Mouse (Mus musculus) layer of hippocampus, postnatal 36 days (tissue): ENCODE data around the gene Foxn3. TPM values are rescaled to one million over a fixed set of nuclear protein-coding genes. Genes with fewer than 3 reads are reported as not detected.
"Not testable (repeated sequence)": the region's sequence is repeated elsewhere in the genome, so short reads cannot be mapped to it uniquely, and the experiment has no call there.

Experiments
- DNase-seq, 2 experiments: peaks; one replicate each; pipeline ENCODE4 v3.0.0; 2022
- total RNA-seq, 2 experiments: library from RNA; stranded (reverse); gene quantifications; 2 replicates each; pipeline ENCODE4 v1.2.3; 2021

Gene Foxn3
- total RNA-seq, 2 experiments from 2014 or later: 53.7 to 55.2 TPM

- no peak for DNase-seq
These were observed 349.3 kb downstream of the Foxn3 start for GRCm38 (mm10) chr12:99214098-99214497.

GRCm38 (mm10) chr12:99213218-99213617, 350.2 kb downstream of the Foxn3 start:
- no peak for DNase-seq

DNA sequence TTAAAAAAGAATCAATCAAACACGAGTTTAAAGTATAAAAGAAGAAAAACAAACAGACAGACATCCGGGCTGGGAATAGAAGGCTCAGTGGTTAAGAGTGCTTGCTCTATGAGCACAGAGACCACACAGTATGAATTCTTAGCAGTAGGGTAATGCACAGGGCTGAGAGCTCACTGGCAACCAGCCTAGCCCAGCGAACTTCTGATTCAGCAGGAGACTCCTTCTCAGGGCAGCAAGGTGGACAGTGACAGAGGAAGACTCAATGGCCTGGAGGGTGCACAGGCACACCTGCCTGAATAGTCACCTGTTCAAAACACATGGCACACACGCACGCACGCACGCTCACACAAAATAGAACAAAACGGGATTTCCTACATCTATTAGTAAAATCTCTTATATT, 353.6 kb downstream of the Foxn3 start:
- no peak for DNase-seq

DNA sequence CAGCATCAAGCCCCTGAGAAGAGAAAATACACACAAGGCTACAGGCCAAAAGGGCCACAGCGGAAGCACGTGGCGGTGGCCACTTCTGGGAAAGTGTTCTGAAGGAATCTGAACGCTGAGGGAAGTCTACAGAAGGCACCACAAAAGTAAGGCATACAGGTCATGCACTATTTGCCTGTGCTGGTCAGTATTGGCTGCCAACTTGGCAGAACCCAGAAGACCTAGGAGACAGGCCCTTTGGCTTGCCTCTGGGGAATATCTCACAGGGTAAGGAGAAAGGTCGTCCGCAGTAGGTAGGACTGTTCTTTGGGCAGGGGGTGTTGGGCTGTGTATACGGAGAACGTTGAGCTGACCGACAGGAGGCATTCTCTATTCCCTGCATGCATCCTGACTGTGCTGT, 355.1 kb downstream of the Foxn3 start:
- no peak for DNase-seq

GRCm38 (mm10) chr12:99207014-99207612, 356.3 kb downstream of the Foxn3 start:
- no peak for DNase-seq

DNA sequence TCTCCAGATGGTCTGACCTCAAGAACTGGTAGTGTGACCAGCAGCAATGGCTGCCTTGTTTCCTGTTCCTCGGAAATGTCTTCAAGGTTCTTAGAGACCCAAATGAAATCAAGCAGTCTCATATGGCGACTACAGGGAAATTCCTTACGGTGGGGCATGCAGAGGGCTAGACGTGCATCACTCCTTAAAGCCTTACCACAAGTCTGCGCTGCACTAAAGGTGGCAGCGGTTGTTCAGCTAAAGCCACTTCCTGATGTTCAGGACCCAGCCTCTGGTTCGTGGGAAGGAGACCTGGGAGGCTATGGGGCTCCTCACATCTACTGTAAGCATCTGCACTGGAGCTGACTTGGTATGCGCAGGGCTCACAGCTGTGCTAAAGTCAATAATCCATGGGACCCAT, 357.6 kb downstream of the Foxn3 start:
- DNase-seq: no peak

- no peak for DNase-seq
These were observed 364.3 kb downstream of the Foxn3 start for GRCm38 (mm10) chr12:99199124-99199483.

GRCm38 (mm10) chr12:99198428-99199123, 364.8 kb downstream of the Foxn3 start:
- no peak for DNase-seq

DNA sequence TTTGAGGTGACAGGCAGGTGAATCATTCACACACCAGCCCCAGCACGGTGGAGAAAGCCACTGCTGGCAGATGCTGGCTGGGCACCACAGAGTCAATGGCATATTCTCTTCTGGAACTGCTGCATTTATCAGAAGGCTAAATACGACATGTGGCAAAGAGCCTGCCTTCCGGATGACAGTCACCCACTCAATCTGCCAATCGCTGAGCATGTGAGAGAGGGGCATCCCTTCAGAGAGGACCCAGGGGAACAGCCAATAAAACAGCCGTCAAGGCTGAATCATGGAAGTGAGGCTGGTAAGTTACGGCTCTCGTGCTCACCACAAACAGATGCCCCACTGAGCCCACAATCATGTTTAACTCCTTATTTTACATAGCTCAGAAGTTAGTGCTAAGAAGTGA, 366.4 kb downstream of the Foxn3 start:
- peak; percentile 39 to 43 for DNase-seq

DNA sequence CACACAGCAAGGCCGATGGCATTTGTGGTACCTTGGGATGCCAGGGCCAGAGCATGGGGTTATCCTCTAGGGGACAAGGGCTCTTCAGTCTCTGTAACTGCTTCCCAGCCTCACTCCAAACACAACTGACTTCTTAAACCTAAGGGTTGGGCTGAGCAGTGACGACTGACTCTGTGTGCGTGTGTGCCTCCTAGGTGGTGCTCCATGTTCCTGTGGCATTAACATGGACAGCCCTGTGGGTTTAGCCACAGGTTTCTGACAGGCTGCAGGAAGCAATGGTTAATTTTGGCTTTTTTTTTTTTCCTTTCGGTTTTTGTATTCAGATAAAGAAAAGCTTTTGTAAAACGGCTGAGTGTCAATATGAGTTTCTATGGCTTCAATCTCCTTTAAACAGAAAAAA, 367.7 kb downstream of the Foxn3 start:
- no peak for DNase-seq

- DNase-seq: not testable (repeated sequence)
These were observed 369.3 kb downstream of the Foxn3 start for GRCm38 (mm10) chr12:99194120-99194519.

DNA sequence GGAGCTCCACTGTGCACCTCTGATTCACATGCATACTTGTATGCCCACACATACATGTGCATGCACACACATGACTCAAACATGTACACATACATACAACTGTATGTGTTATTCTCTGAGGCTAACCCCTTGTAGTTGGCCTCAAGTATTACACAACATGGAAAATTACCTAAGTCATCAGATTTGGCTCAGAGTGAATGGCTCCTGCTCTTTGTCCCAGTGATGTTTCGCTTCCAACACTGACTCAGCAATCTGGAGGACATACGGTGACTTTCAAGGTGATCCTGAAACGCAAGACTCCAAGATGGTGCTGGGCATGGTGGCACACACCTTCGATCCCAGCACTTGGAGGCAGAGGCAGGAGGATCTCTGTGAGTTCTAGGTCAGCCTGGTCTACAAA, 375.7 kb downstream of the Foxn3 start:
- DNase-seq: no peak

GRCm38 (mm10) chr12:99186239-99186638, 377.1 kb downstream of the Foxn3 start:
- no peak for DNase-seq

DNA sequence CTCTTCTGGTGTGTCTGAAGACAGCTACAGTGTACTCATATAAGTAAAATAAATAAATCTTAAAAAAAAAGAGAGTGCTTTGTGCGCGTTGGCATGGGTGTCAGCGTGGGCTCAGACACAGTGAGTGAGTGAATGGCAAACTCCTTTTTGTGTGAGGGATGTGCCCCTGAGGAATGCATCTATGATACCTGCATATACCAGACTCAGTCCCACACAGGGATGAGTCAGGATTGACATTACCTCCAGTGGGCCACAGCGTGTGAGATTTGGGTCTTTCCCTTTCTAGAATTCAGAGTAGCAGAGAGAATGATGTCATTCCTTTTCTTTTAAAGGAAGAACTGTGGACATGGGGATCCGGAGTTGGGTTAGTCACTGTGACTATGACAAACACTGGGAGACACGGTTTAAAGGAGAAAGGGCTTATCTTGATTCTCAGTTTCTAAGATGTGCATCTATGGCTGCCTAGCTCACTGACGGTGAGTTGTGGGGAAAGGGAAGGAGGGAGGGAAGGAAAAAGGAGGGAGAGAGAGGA, 380.1 kb downstream of the Foxn3 start:
- DNase-seq: no peak

- no peak for DNase-seq
These were observed 381.0 kb downstream of the Foxn3 start for GRCm38 (mm10) chr12:99182338-99182737.

GRCm38 (mm10) chr12:99180234-99180824, 383.1 kb downstream of the Foxn3 start:
- DNase-seq: no peak

GRCm38 (mm10) chr12:99174979-99175621, 388.3 kb downstream of the Foxn3 start:
- no peak for DNase-seq

GRCm38 (mm10) chr12:99172170-99172569, 391.2 kb downstream of the Foxn3 start:
- no peak for DNase-seq

GRCm38 (mm10) chr12:99169925-99170324, 393.5 kb downstream of the Foxn3 start:
- peak in 1 of 2 experiments; percentile 12 for DNase-seq

DNA sequence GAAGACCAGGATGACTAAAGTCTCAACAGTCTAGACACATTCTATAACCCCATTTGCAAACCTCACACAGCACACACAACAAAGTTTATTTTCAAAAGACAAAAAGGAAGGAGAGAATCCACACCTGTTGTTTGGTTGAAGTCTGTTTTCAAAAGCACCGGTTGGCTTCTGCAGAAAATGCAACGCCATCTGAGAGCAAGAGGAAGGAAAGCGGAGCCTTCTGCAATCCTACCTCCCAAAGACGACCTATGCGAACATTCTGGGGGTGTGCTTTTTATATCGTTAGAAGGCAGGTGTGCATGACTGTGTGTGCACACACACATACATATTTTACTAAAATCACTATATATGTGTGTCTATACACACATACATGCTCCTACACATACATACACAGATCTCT, 397.3 kb downstream of the Foxn3 start:
- no peak for DNase-seq

- DNase-seq: no peak
These were observed 400.1 kb downstream of the Foxn3 start for GRCm38 (mm10) chr12:99163342-99163682.

DNA sequence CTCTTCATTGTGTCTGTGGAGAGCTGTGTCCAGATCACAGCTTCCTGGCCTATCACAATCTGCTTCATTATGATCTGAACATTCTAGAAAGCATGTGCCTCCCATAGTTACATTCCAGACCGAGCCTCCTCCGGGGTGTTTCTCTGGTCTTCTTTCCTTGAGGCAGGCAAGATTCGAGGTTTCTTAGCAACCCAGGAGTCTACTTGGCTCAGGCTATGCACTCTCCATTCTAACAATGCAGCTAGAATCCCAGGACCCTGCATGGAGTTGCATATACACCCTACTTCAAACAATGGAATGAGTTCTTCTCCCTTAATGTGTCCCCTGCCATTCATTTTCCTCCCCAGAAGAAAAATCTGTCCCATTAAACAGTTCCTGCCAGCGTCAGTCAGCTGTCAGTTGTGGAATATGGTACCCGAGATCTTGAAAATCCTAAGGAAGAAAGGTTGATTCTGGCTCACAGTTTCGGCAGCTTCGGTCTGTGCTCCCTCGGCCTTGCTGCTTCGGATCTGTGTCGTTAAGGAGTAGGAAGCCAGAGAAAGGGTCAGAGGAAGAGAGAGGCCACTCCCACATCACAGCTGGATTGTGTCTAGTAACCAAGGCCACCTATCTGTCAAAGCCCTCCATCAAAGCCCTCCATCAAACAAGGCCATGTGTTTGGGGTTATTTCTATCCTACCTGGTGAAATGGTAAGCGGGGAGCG, 400.6 kb downstream of the Foxn3 start:
- DNase-seq: no peak

- no peak for DNase-seq
These were observed 401.2 kb downstream of the Foxn3 start for GRCm38 (mm10) chr12:99162188-99162587.
